Mouse (Mus musculus): ENCODE results near the gene 2900026A02Rik. TPM values are rescaled to one million over a fixed set of nuclear protein-coding genes. Genes with fewer than 3 reads are reported as not detected.

2900026A02Rik gene
- polyA plus RNA-seq (2014; fragmentation: Nextera tagmentation; extraction: Ambion mirVana), result 1.2 and 1.5 TPM in 2 replicates

DNA sequence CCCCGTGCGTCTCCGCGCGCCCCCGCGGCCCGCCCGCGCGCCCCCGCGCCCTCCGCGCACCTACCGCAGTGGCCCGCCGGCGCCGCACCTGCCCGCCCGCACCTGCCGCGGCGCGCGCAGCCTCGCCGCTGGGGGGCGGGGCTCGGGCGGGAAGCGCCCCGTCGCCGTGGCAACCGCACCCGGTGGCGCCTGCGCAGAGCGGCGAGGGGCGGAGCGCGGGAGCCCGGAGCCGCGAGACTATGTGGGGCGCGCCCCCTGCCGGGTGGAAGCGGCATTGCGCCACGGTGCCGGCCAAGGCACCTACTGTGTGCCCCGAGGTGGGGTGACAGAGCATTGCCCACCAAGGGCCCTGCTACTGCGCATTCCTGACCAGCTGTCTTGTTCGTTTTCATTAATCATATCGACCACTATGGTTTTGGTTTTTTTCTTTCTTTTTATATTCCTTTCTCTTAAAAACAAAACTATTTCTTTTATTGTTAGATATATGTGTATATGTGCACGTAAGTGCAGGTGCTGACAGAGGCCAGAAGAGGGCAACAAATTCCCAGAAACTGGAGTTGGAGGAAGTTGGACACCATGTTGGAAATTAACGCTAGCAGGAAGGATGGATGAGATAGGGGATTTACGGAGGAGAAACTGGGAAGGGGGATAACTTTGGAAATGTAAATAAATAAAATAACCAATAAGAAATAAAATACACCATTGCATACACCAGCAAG lies at the start of gene 2900026A02Rik:
TSS of gene 2900026A02Rik (minus strand) at position 90 of the 719 bp plus-strand sequence.
- H3K27ac ChIP-seq (ENCODE audit: low read depth, low read length), result no peak within 1 kb of the TSS
- WGBS, result 9% methylated on average over 45 of the region's 62 CpGs
- H3K9ac ChIP-seq (ENCODE audit: low read depth, low read length), result peak within 1 kb of the TSS; percentile 52

DNA sequence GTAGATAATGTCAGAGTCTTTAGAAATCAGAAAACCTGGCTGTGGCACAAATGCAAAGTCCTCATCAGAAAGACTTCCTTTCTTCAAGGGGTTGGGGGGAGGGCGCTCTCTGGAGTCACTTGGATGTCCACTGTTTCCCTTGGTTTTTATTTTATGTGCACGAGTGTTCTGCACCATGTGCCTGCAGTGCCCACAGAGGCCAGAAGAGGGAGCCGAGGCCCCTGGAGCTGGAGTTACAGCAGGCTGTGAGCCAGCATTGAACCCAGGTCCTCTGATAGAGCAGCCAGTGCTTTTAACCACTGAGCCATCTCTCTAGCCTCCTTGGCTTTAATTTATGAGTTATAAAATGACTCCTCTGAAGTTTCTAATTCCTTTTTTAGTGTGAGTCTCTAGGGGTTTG lies 49.0 kb upstream of the 2900026A02Rik start:
- ATAC-seq (ENCODE audit: low FRiP score), result no peak
- Histone ChIP-seq H3K27me3 (ENCODE audit: control insufficient read depth, insufficient read depth, low read length) (no peaks in the 10 kb centered on the region), H3K4me3 (ENCODE audit: low read depth, low read length) (no peak overlapping the region), H3K9ac (ENCODE audit: low read depth, low read length) (no peak overlapping the region), H3K27ac (ENCODE audit: low read depth, low read length) (no peak overlapping the region), H3K4me1 (replicated peaks; ENCODE audit: control insufficient read depth, insufficient read depth, low read length) (no peaks in the 10 kb centered on the region), H3K36me3 (ENCODE audit: control insufficient read depth, insufficient read depth, low read length) (no peaks in the 10 kb centered on the region; the same call in 1 of the 2 replicates), H3K4me2 (replicated peaks; ENCODE audit: low read depth, low read length) (no peak overlapping the region), H3K9me3 (ENCODE audit: control insufficient read depth, low read length) (no peaks in the 10 kb centered on the region)
- 70% methylated on average over 3 of the region's 3 CpGs for WGBS
- peak; percentile 27 for DNase-seq (ENCODE audit: low spot score)

More for the DNA sequence above, at the start of gene 2900026A02Rik:
- peak within 1 kb of the TSS; percentile 97 for H3K4me2 ChIP-seq (replicated peaks; ENCODE audit: low read depth, low read length)
- peaks cover 3% of the 10 kb centered on the region; the same call in 1 of the 2 replicates for H3K4me1 ChIP-seq (replicated peaks; ENCODE audit: control insufficient read depth, insufficient read depth, low read length)
- peak within 1 kb of the TSS; percentile 56 for H3K4me3 ChIP-seq (ENCODE audit: low read depth, low read length)
- ATAC-seq (ENCODE audit: low FRiP score) (peak; percentile 44; the same call in 1 of the 2 replicates), DNase-seq (ENCODE audit: low spot score) (peak; percentile 87)
- no peaks in the 10 kb centered on the region for H3K36me3 ChIP-seq (ENCODE audit: control insufficient read depth, insufficient read depth, low read length)
- H3K27me3 ChIP-seq (ENCODE audit: control insufficient read depth, insufficient read depth, low read length), result no peaks in the 10 kb centered on the region
- H3K9me3 ChIP-seq (ENCODE audit: control insufficient read depth, low read length), result no peaks in the 10 kb centered on the region

DNA sequence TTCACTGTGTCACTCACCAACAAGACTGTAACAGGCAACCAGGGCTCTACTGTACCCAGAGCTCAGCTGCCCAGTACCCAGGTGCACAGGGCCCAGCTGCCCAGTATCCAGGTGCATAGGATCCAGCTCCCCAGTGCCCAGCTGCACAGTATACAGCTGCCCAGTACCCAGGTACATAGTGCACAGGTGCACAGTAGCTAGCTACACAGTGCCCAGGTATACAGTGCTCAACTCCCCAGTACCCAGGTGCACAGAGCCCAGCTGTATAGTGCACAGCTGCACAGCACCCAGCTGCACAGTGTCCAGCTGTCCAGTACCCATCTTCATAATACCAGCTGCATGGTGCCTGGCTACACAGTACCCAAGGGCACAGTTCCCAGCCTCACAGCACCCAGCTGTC lies 47.2 kb upstream of the 2900026A02Rik start:
- Histone ChIP-seq H3K36me3 (ENCODE audit: control insufficient read depth, insufficient read depth, low read length) (no peaks in the 10 kb centered on the region; the same call in 1 of the 2 replicates), H3K9me3 (ENCODE audit: control insufficient read depth, low read length) (no peaks in the 10 kb centered on the region)
- no peak for ATAC-seq (ENCODE audit: low FRiP score)

DNA sequence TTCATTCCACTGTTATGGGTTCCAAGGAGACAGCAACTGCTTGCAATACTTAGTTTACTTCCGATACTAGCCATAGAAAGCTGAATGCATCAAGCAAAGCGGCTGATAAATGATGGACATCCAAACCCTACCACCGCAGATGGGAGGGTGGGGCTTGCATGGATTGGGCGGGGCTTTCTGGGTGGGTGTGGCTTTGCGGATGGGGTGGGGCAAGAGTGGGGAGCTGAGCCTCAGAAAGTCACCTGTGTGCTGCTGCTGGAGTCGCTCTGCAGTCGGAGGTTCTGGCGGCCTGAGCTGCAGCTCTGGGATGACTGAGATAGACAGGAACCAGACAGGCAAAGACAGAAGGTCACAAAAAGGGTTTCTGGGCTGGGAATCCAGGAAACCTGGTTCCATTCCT lies 44.6 kb upstream of the 2900026A02Rik start:
- Histone ChIP-seq H3K9me3 (ENCODE audit: control insufficient read depth, low read length) (no peaks in the 10 kb centered on the region), H3K36me3 (ENCODE audit: control insufficient read depth, insufficient read depth, low read length) (no peaks in the 10 kb centered on the region), H3K9ac (ENCODE audit: low read depth, low read length) (no peak overlapping the region), H3K27ac (ENCODE audit: low read depth, low read length) (no peak overlapping the region), H3K4me2 (replicated peaks; ENCODE audit: low read depth, low read length) (no peak overlapping the region), H3K4me3 (ENCODE audit: low read depth, low read length) (no peak overlapping the region), H3K27me3 (ENCODE audit: control insufficient read depth, insufficient read depth, low read length) (no peaks in the 10 kb centered on the region), H3K4me1 (replicated peaks; ENCODE audit: control insufficient read depth, insufficient read depth, low read length) (no peaks in the 10 kb centered on the region)
- DNase-seq (ENCODE audit: low spot score) (no peak), ATAC-seq (ENCODE audit: low FRiP score) (no peak)
- 85% methylated on average over 8 of the region's 8 CpGs for WGBS

More for the DNA sequence above, 47.2 kb upstream of the 2900026A02Rik start:
- H3K27me3 ChIP-seq (ENCODE audit: control insufficient read depth, insufficient read depth, low read length), result no peaks in the 10 kb centered on the region
- no peak overlapping the region for H3K4me2 ChIP-seq (replicated peaks; ENCODE audit: low read depth, low read length)
- H3K9ac ChIP-seq (ENCODE audit: low read depth, low read length), result no peak overlapping the region
- DNase-seq (ENCODE audit: low spot score), result no peak
- H3K4me1 ChIP-seq (replicated peaks; ENCODE audit: control insufficient read depth, insufficient read depth, low read length), result no peaks in the 10 kb centered on the region
- H3K27ac ChIP-seq (ENCODE audit: low read depth, low read length), result no peak overlapping the region
- no peak overlapping the region for H3K4me3 ChIP-seq (ENCODE audit: low read depth, low read length)

DNA sequence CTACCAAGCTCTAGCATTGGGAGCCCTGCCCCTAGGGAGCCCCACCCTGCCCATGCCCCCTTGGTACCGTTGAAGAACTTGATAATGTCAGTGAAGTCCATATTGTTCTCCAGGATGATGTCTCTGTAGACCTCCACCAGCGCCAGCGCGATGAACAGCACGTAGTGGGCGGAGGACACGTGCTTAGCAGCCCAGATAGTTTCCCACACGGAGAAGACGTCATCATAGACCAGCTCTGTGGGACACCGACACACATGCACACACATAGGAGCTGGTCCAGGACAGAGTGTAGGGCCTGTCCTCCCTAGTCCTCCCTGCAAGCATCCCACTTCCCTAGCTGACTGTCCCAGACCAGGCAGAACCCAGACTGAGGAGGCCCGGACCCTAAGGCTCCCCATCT lies 29.8 kb upstream of the 2900026A02Rik start:
- ATAC-seq (ENCODE audit: low FRiP score) (no peak), DNase-seq (ENCODE audit: low spot score) (no peak)
- Histone ChIP-seq H3K27me3 (ENCODE audit: control insufficient read depth, insufficient read depth, low read length) (no peaks in the 10 kb centered on the region), H3K4me1 (replicated peaks; ENCODE audit: control insufficient read depth, insufficient read depth, low read length) (no peaks in the 10 kb centered on the region), H3K4me3 (ENCODE audit: low read depth, low read length) (no peak overlapping the region), H3K36me3 (ENCODE audit: control insufficient read depth, insufficient read depth, low read length) (no peaks in the 10 kb centered on the region), H3K4me2 (replicated peaks; ENCODE audit: low read depth, low read length) (no peak overlapping the region), H3K9ac (ENCODE audit: low read depth, low read length) (no peak overlapping the region), H3K9me3 (ENCODE audit: control insufficient read depth, low read length) (no peaks in the 10 kb centered on the region), H3K27ac (ENCODE audit: low read depth, low read length) (no peak overlapping the region)
- WGBS, result 92% methylated on average over 11 of the region's 11 CpGs

DNA sequence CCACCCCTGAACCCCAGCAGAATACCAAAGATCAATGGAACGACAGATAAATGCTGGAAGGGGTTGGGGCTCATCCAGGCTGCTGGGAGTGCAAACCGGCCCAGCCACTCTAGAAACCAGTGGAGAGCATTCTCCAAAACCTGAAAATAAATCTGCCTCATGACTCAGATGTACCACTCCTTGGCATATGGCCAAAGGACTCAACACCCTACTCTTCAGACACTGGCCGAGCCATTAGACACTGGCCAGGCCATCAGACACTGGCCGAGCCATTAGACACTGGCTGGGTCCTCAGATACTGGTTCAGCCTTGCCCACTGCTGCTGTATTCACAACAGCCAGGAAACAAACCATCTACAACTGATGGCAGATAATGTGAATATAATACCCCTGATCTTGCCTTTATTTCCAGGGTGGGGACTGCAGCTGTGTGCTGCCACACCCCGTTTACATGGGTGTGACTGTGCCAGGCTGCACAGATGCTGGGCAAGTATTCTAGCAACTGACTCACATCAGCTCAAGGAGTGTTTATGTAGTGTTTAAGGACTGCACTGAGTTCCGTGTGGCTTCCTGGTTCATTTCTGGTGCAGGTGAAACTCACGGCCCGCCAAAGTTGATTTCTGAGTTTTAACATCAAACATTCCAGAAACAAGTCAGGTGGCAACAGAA lies 28.4 kb upstream of the 2900026A02Rik start:
- H3K4me1 ChIP-seq (replicated peaks; ENCODE audit: control insufficient read depth, insufficient read depth, low read length), result no peaks in the 10 kb centered on the region
- no peak overlapping the region for H3K4me2 ChIP-seq (replicated peaks; ENCODE audit: low read depth, low read length)
- H3K9ac ChIP-seq (ENCODE audit: low read depth, low read length), result no peak overlapping the region
- no peaks in the 10 kb centered on the region for H3K27me3 ChIP-seq (ENCODE audit: control insufficient read depth, insufficient read depth, low read length)
- ATAC-seq (ENCODE audit: low FRiP score) (no peak), DNase-seq (ENCODE audit: low spot score) (no peak)
- 87% methylated on average over 8 of the region's 8 CpGs for WGBS
- H3K9me3 ChIP-seq (ENCODE audit: control insufficient read depth, low read length), result no peaks in the 10 kb centered on the region
- H3K4me3 ChIP-seq (ENCODE audit: low read depth, low read length), result no peak overlapping the region
- H3K27ac ChIP-seq (ENCODE audit: low read depth, low read length), result no peak overlapping the region
- no peaks in the 10 kb centered on the region for H3K36me3 ChIP-seq (ENCODE audit: control insufficient read depth, insufficient read depth, low read length)

DNA sequence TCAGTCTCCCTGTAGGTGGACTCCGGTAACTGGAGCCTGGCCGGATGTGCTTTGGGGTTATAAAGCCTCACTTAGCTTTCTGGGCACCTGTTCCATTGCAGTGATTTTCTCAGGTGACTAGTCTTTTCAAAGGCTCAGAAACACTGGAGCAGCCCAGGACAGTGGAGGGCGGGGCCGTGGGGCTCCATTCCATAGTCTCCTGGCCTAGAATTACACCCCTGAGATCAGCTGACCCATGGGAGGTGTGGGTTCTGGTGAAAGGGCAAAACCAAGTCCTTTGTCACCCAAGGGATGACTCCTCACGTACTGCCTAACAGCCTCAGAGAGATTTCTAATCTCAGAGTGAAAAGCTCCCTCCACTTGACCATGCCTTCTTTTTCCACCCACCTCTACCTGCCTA lies 9.2 kb upstream of the 2900026A02Rik start:
- Histone ChIP-seq H3K4me2 (replicated peaks; ENCODE audit: low read depth, low read length) (no peak overlapping the region), H3K4me3 (ENCODE audit: low read depth, low read length) (no peak overlapping the region), H3K9ac (ENCODE audit: low read depth, low read length) (no peak overlapping the region), H3K27me3 (ENCODE audit: control insufficient read depth, insufficient read depth, low read length) (no peaks in the 10 kb centered on the region), H3K9me3 (ENCODE audit: control insufficient read depth, low read length) (no peaks in the 10 kb centered on the region), H3K4me1 (replicated peaks; ENCODE audit: control insufficient read depth, insufficient read depth, low read length) (peaks cover 4% of the 10 kb centered on the region; the same call in 1 of the 2 replicates), H3K36me3 (ENCODE audit: control insufficient read depth, insufficient read depth, low read length) (no peaks in the 10 kb centered on the region), H3K27ac (ENCODE audit: low read depth, low read length) (no peak overlapping the region)
- 77% methylated on average over 5 of the region's 5 CpGs for WGBS
- ATAC-seq (ENCODE audit: low FRiP score) (no peak), DNase-seq (ENCODE audit: low spot score) (no peak)

DNA sequence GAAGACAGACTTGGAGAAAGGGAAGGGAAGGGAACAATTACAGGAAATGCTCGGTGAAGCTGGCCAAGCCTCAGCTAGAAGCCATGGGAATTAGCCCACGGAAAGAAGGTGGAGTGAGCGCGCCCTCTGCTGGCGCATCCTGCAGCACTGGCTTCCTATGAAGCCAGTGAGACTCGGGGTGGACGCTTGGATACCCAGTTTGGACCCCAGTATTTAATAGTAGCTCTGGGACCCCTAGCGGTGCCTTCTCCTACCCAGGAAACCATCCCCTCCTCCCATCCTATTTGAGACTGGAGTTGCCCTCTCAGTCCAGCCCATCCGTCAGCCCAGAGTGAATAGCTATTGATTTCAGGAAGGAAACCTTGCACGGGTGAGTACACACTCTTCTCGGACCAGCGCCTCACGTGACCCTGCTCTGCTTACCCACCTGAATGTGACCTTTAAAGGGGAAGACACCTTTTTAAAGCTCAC lies 5.6 kb upstream of the 2900026A02Rik start, which contains the start of gene Tmem211:
TSS of gene Tmem211 (plus strand) at position 278 of the 471 bp plus-strand sequence.
- Histone ChIP-seq H3K9ac (ENCODE audit: low read depth, low read length) (no peak within 1 kb of the TSS), H3K36me3 (ENCODE audit: control insufficient read depth, insufficient read depth, low read length) (no peaks in the 10 kb centered on the region), H3K4me3 (ENCODE audit: low read depth, low read length) (0 out of 2 replicates have a peak within 1 kb of the TSS, but pooled peaks have one; percentile 8), H3K4me2 (replicated peaks; ENCODE audit: low read depth, low read length) (peak within 1 kb of the TSS; percentile 12), H3K27me3 (ENCODE audit: control insufficient read depth, insufficient read depth, low read length) (no peaks in the 10 kb centered on the region), H3K9me3 (ENCODE audit: control insufficient read depth, low read length) (no peaks in the 10 kb centered on the region), H3K4me1 (replicated peaks; ENCODE audit: control insufficient read depth, insufficient read depth, low read length) (peaks cover 4% of the 10 kb centered on the region; the same call in 1 of the 2 replicates), H3K27ac (ENCODE audit: low read depth, low read length) (0 out of 2 replicates have a peak within 1 kb of the TSS, but pooled peaks have one; percentile 27)
- DNase-seq (ENCODE audit: low spot score) (peak; percentile 95), ATAC-seq (ENCODE audit: low FRiP score) (peak; percentile 73)
- WGBS, result 1% methylated on average over 13 of the region's 13 CpGs

Data from hindbrain, embryonic 11.5 days (tissue).